Mouse (Mus musculus) bone marrow, adult 2 months (tissue): Measurements from ENCODE around the gene Gm11733.

Experiments
- CTCF ChIP-seq: fragments of 200-500 bp; IDR thresholded peaks from 2 replicates; pipeline ENCODE4 v1.5.1; 2011; ENCODE audit warnings: low read length, control low read depth; ENCODE audit not compliant: control insufficient read depth, insufficient read depth
- POLR2A ChIP-seq: fragments of 200-500 bp; IDR thresholded peaks from 2 replicates; pipeline ENCODE4 v1.6.1; 2011; ENCODE audit warnings: low read depth, mild to moderate bottlenecking, control low read depth, low read length, borderline replicate concordance; ENCODE audit not compliant: control insufficient read depth

- TF ChIP-seq CTCF, result no peak
- TF ChIP-seq POLR2A, result no peak
These were observed at the start of gene Gm11733 for GRCm38 (mm10) chr11:117484198-117484597.
